Mouse (Mus musculus) left cerebral cortex, postnatal 25 days (tissue): ENCODE measurements at regions not wholly inside any gene's neighbourhood (a gene's known extent, or its start where the extent isn't known, plus 50 kb on each side); places are given as distances from the start of the nearest gene placed in this dataset.
A peak's percentile ranks its signal among the peaks of the same experiment; 100 is the strongest.

Experiments
- DNase-seq, 2 experiments: peaks; one replicate each; pipeline ENCODE4 v3.0.0; 2022; ENCODE audit warnings: low spot score in 2 of 2, mixed read lengths in 1 of 2
- intact Hi-C: fragments of 180-260 bp; cut with DNase I; formaldehyde crosslinking; loops from one replicate; pipeline ENCODE4 v1.15.1; 2025

DNA sequence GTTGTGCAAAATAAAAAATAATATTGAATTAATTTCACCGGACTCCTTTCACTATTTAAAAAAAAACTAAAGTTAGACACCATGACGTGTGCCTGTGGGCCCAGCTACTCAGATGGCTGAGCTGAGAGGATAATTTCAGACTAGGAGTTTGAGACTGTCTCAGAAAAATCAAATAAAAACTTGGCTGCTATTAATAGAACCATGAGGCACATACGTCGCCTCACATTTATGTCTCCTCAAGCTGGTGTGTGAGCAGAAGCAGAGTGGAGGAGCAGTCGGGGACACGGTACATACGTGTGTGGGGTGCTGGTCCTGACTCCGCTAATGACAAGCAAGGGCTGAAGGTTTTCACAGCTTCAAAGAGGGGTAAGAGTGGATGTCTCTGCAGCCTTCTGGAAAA lies 52.8 kb upstream of the Dmrtb1 start:
- intact Hi-C loops: no loop called here
- DNase-seq: peak in 1 of 2 experiments; percentile 65

- intact Hi-C loops: loop anchor here (1.0 to 2.0 kb wide), 2 partner anchors 65 to 107 kb away; partner anchors contain the start of gene Lrp8
- DNase-seq: peak; percentile 86 to 88
These were observed 53.9 kb upstream of the Dmrtb1 start for GRCm38 (mm10) chr4:107737907-107738306.

DNA sequence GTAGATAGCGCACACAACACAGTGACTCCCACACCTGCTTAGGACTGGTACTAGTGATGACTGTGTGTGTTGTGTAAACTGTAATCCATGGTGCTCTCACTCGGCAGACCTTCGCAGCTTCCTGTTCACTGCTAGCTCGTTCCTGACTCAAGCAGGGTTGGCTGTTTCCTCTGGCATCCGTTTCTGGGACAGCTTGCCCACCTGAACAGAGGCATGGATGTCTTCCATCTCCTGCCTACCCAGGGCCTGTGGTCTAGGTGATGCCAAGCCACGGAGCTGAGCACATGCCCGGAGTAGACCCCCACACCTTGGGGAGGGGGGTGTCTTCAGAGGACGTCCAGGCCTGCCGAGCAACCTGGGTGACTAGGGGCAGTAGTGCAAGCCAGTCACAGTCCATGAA lies 54.7 kb upstream of the Dmrtb1 start:
- DNase-seq: peak in 1 of 2 experiments; percentile 19
- intact Hi-C loops: loop anchor here (1.0 to 2.0 kb wide), 2 partner anchors 64 to 107 kb away; partner anchors contain the start of gene Lrp8

GRCm38 (mm10) chr4:107739789-107740405 lies 55.9 kb upstream of the Dmrtb1 start:
- intact Hi-C loops: loop anchor here (2.0 kb wide), 1 partner anchor 63 kb away; the partner anchor contains the start of gene Lrp8

DNA sequence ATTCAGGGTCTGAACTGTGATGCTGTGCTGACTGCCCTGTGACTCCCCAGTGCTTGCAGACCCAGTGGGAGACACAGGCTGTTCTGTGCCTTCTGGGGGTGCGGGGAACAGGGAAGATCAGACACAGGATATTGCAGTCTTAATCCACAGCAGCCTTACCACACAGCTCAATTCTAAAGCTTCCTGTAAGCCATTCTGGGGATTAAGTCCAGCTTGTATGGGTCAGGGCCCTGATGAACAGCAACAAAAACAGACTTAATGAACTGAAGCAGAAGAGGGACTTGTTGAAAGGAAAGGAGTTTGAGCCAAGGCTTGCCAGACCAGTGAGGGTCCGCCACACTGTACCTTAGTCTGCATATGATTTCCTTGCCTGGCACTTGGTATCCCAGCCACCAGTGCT lies 58.4 kb upstream of the Lrp8 start:
- no peak for DNase-seq
- intact Hi-C loops: no loop called here

More at GRCm38 (mm10) chr4:107739789-107740405, 55.9 kb upstream of the Dmrtb1 start:
- DNase-seq: no peak

DNA sequence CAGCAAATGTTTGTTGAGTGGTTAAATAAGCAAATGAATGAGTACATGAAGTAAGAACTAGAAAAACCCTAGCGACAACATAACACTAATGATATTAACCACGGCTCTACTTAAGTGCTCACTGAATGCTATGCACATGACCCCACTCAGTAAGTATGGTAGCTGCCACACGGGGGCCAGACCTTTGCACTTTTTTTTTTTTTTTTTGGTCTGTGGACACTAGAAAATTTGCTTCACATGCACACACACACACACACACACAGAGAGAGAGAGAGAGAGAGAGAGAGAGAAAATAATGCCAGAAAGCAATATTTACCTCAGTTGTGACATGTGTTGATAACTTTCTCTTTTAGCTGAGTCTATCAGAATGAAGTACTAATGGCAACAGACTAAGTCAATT lies 55.7 kb upstream of the Lrp8 start:
- no peak for DNase-seq
- intact Hi-C loops: no loop called here

- intact Hi-C loops: no loop called here
- DNase-seq: no peak
These were observed 55.1 kb upstream of the Lrp8 start for GRCm38 (mm10) chr4:107746923-107747431.

- intact Hi-C loops: no loop called here
- DNase-seq: no peak
These were observed 54.6 kb upstream of the Lrp8 start for GRCm38 (mm10) chr4:107747454-107747853.

- DNase-seq: no peak
- intact Hi-C loops: no loop called here
These were observed 54.0 kb upstream of the Lrp8 start for GRCm38 (mm10) chr4:107747907-107748628.

- DNase-seq: no peak
- intact Hi-C loops: no loop called here
These were observed 53.0 kb upstream of the Lrp8 start for GRCm38 (mm10) chr4:107749045-107749444.

DNA sequence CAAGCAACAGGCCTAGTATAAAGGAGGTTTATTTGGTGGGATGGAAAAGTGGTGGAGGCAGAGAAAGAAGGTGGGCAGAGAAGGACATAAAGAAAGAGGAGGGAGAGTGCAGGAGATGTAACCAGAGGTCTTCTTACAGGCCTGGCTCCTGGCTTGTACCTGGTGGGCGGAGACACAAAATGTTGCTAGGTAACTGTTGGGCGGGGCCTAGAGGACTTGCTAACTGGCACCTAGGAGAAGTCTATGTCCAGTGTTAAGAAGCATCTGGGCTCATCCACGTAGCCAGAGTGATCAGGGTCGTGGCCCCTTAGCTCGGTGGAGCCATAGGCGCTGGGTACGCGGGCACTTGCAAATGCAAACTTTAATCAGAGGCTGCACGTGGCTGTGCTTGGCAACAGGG lies 52.0 kb upstream of the Lrp8 start:
- intact Hi-C loops: no loop called here
- DNase-seq: no peak
